Comparison of ENCODE assay signal across 7 mouse cellular contexts in genomic region chr8:54078121-54078440, GRCm38 (mm10). TPM values are rescaled to one million over a fixed set of nuclear protein-coding genes. Genes with fewer than 3 reads are reported as not detected.
DNase-seq lines count a peak whose midpoint lies in the region; ATAC-seq and TF ChIP-seq lines count a peak whose summit lies in the region.

No protein-coding gene starts in this region.

- peak overlapping the region; percentile 79 for H3K4me2 ChIP-seq in hindbrain, embryonic 12.5 days (replicated peaks)
- peak overlapping the region; percentile 59 for H3K4me2 ChIP-seq in liver, embryonic 15.5 days
- H3K4me2 ChIP-seq in stomach, embryonic 16.5 days (ENCODE audit: low read depth, low read length) = peak overlapping the region; percentile 77

- no peak for TF ChIP-seq POLR2A in embryonic fibroblast, embryonic 13.5 days (IDR thresholded peaks at IDR 0.05; ENCODE audit: low read depth, low read length)

- ATAC-seq in megakaryocyte, adult 5-6 weeks (ENCODE audit: poor library complexity, severe bottlenecking) = no peak
- ATAC-seq in hindbrain, embryonic 12.5 days (ENCODE audit: low FRiP score) = peak; percentile 11; the same call in 1 of the 2 replicates
- ATAC-seq in liver, embryonic 15.5 days (ENCODE audit: insufficient read depth) = no peak
- ATAC-seq in stomach, embryonic 16.5 days (ENCODE audit: insufficient read depth, low FRiP score) = no peak; the same call in 1 of the 2 replicates

- 7% methylated on average over 1 of the region's 1 CpGs for WGBS in hindbrain, embryonic 12.5 days
- 5% methylated on average over 1 of the region's 1 CpGs for WGBS in liver, embryonic 15.5 days (ENCODE audit: insufficient replicate concordance)
- 3% methylated on average over 1 of the region's 1 CpGs for WGBS in stomach, embryonic 16.5 days

- no peak for TF ChIP-seq CTCF in embryonic fibroblast, embryonic 13.5 days (IDR thresholded peaks at IDR 0.05; ENCODE audit: borderline replicate concordance, insufficient read depth, low read length)

- H3K9me3 ChIP-seq in megakaryocyte, embryonic 14.5 days = no peaks in the 10 kb centered on the region
- H3K9me3 ChIP-seq in hindbrain, embryonic 12.5 days (replicated peaks) = no peaks in the 10 kb centered on the region
- no peaks in the 10 kb centered on the region for H3K9me3 ChIP-seq in liver, embryonic 15.5 days (replicated peaks)
- no peaks in the 10 kb centered on the region for H3K9me3 ChIP-seq in stomach, embryonic 16.5 days (replicated peaks; ENCODE audit: control insufficient read depth, low read length)

- no peak for DNase-seq in thymus, postnatal 4 days

- peak overlapping the region; percentile 81; the same call in 1 of the 2 replicates for H3K9ac ChIP-seq in hindbrain, embryonic 12.5 days
- H3K9ac ChIP-seq in liver, embryonic 15.5 days = no peak overlapping the region
- peak overlapping the region; percentile 80 for H3K9ac ChIP-seq in stomach, embryonic 16.5 days (ENCODE audit: low read length)

- peaks cover 26% of the 10 kb centered on the region for H3K27me3 ChIP-seq in megakaryocyte, embryonic 14.5 days (replicated peaks)
- peaks cover 3% of the 10 kb centered on the region; the same call in 1 of the 2 replicates for H3K27me3 ChIP-seq in hindbrain, embryonic 12.5 days
- H3K27me3 ChIP-seq in liver, embryonic 15.5 days = peaks cover 31% of the 10 kb centered on the region
- H3K27me3 ChIP-seq in stomach, embryonic 16.5 days (ENCODE audit: control insufficient read depth, insufficient read depth, low read length) = no peaks in the 10 kb centered on the region

- peaks cover 22% of the 10 kb centered on the region for H3K4me1 ChIP-seq in megakaryocyte, embryonic 14.5 days
- H3K4me1 ChIP-seq in embryonic fibroblast, embryonic 13.5 days (ENCODE audit: control insufficient read depth, insufficient read depth, low read length) = no peaks in the 10 kb centered on the region
- H3K4me1 ChIP-seq in hindbrain, embryonic 12.5 days = peaks cover 6% of the 10 kb centered on the region; the same call in 1 of the 2 replicates
- no peaks in the 10 kb centered on the region for H3K4me1 ChIP-seq in liver, embryonic 15.5 days (replicated peaks)
- peaks cover 5% of the 10 kb centered on the region; the same call in 1 of the 2 replicates for H3K4me1 ChIP-seq in stomach, embryonic 16.5 days (ENCODE audit: control insufficient read depth, insufficient read depth, low read length)

- H3K36me3 ChIP-seq in megakaryocyte, embryonic 14.5 days (replicated peaks; ENCODE audit: low read length) = no peaks in the 10 kb centered on the region
- H3K36me3 ChIP-seq in hindbrain, embryonic 12.5 days = no peaks in the 10 kb centered on the region
- H3K36me3 ChIP-seq in liver, embryonic 15.5 days (replicated peaks) = no peaks in the 10 kb centered on the region
- no peaks in the 10 kb centered on the region for H3K36me3 ChIP-seq in stomach, embryonic 16.5 days (ENCODE audit: control insufficient read depth, insufficient read depth, low read length)

- no peak overlapping the region for H3K27ac ChIP-seq in embryonic fibroblast, embryonic 13.5 days (ENCODE audit: insufficient read depth, low read length)
- H3K27ac ChIP-seq in hindbrain, embryonic 12.5 days = no peak overlapping the region
- H3K27ac ChIP-seq in liver, embryonic 15.5 days (replicated peaks) = peak overlapping the region; percentile 83
- H3K27ac ChIP-seq in stomach, embryonic 16.5 days (ENCODE audit: low read length) = peak overlapping the region; percentile 80

- peak overlapping the region; percentile 94 for H3K4me3 ChIP-seq in megakaryocyte, embryonic 14.5 days (replicated peaks)
- peak overlapping the region; percentile 73 for H3K4me3 ChIP-seq in embryonic fibroblast, embryonic 13.5 days (ENCODE audit: insufficient read depth, low read length)
- H3K4me3 ChIP-seq in hindbrain, embryonic 12.5 days = peak overlapping the region; percentile 75
- H3K4me3 ChIP-seq in liver, embryonic 15.5 days (replicated peaks) = peak overlapping the region; percentile 59
- H3K4me3 ChIP-seq in stomach, embryonic 16.5 days (replicated peaks; ENCODE audit: low read length) = peak overlapping the region; percentile 59

RNA-seq across cellular contexts. Expression of gene Vegfc, which starts 0.7 kb away (rescaled TPM):
- polyA plus RNA-seq in megakaryocyte, embryonic 14.5 days (2012; ENCODE audit: insufficient read depth, low replicate concordance) = 0.18 TPM in 1 of 2 replicates, not detected in the other
- 0.60 and 1.8 TPM in 2 replicates for total RNA-seq in megakaryocyte, adult 5-6 weeks (2015)
- total RNA-seq in megakaryocyte, adult 5-6 weeks (2017) = 0.07 TPM in 1 of 2 replicates, not detected in the other
- polyA plus RNA-seq in embryonic fibroblast, embryonic 13.5 days (2011; ENCODE audit: insufficient read length, low read depth, missing spikeins) = 4.5 and 7.5 TPM in 2 replicates
- polyA plus RNA-seq in hindbrain, embryonic 12.5 days (2016; fragmentation: Nextera tagmentation; extraction: Ambion mirVana) = 7.5 and 8.4 TPM in 2 replicates
- polyA plus RNA-seq in liver, embryonic 15.5 days (2015; fragmentation: Nextera tagmentation; extraction: Ambion mirVana) = 1.8 and 2.0 TPM in 2 replicates
- 3.6 and 4.9 TPM in 2 replicates for polyA plus RNA-seq in stomach, embryonic 16.5 days (2015; fragmentation: Nextera tagmentation; extraction: Ambion mirVana)

Comparison
In these comparisons a context has a peak if more than half of its experiments do, and no peak if none do; other contexts are left out.
1. H3K27ac ChIP-seq: peak in liver, embryonic 15.5 days (single experiment) and stomach, embryonic 16.5 days (single experiment); none in embryonic fibroblast, embryonic 13.5 days (single experiment) and hindbrain, embryonic 12.5 days (single experiment).
2. Peak in every context shown above with its lines, with median percentiles within 50 percentile points of each other: H3K4me3 ChIP-seq and H3K4me2 ChIP-seq.